Mouse (Mus musculus) hindbrain, postnatal 0 days (tissue): ENCODE results near the gene 4933405L10Rik. TPM values are rescaled to one million over a fixed set of nuclear protein-coding genes. Genes with fewer than 3 reads are reported as not detected.
A peak's percentile ranks its signal among the peaks of the same experiment; 100 is the strongest.

Source experiments
- ATAC-seq: fragments of 200-750 bp; cut with Nextera tagmentation; 2 replicates; pipeline ENCODE4 v1.8.0; 2017; ENCODE audit warnings: mild to moderate bottlenecking, moderate TSS enrichment, moderate library complexity
- DNase-seq: peaks from one replicate; pipeline ENCODE4 v3.0.0-alpha.2; 2015; ENCODE audit warnings: low spot score
- H3K27ac ChIP-seq: fragments of 300-500 bp; sonication (generic); 2 replicates; pipeline ENCODE4 v1.5.1; 2014; ENCODE audit warnings: mild to moderate bottlenecking
- H3K27me3 ChIP-seq: fragments of 300-500 bp; sonication (generic); 2 replicates; pipeline ENCODE4 v1.6.1; 2014; ENCODE audit warnings: low read length, mixed read lengths; ENCODE audit not compliant: insufficient read depth
- H3K36me3 ChIP-seq: fragments of 300-500 bp; sonication (generic); 2 replicates; pipeline ENCODE4 v1.6.1; 2014; ENCODE audit warnings: low read length, mixed read lengths; ENCODE audit not compliant: insufficient read depth
- H3K4me1 ChIP-seq: fragments of 300-500 bp; sonication (generic); 2 replicates; pipeline ENCODE4 v1.6.1; 2014; ENCODE audit warnings: antibody characterized with exemption, low read length, mixed read lengths; ENCODE audit not compliant: insufficient read depth
- H3K4me2 ChIP-seq: fragments of 300-500 bp; sonication (generic); 2 replicates; pipeline ENCODE4 v1.6.1; 2014; ENCODE audit warnings: low read depth, mild to moderate bottlenecking, low read length, moderate library complexity, mixed read lengths
- H3K4me3 ChIP-seq: fragments of 300-500 bp; sonication (generic); 2 replicates; pipeline ENCODE4 v1.5.1; 2014; ENCODE audit warnings: low read length
- H3K9ac ChIP-seq: fragments of 300-500 bp; sonication (generic); replicated peaks from 2 replicates; pipeline ENCODE4 v1.6.1; 2014; ENCODE audit warnings: mild to moderate bottlenecking, low read length, moderate library complexity, mixed read lengths
- H3K9me3 ChIP-seq: fragments of 300-500 bp; sonication (generic); 2 replicates; pipeline ENCODE4 v1.6.1; 2016; ENCODE audit warnings: low read length, mixed read lengths
- CTCF ChIP-seq: IDR thresholded peaks from 2 replicates; pipeline ENCODE4 v1.5.1; 2016; ENCODE audit warnings: antibody characterized with exemption, control low read depth, low read depth
- WGBS: fragments of 180-500 bp; shearing (Covaris S2); extraction: QIAGEN DNeasy Blood & Tissue Kit; methylation state at CpG from one replicate; pipeline ENCODE4 v1.1.7; 2014; 5-methylcytosine and 5-hydroxymethylcytosine counted together
- polyA plus RNA-seq: library from polyadenylated mRNA; unstranded; fragments of >200 nt; fragmentation: Nextera tagmentation; extraction: Ambion mirVana; gene quantifications from 2 replicates; pipeline ENCODE4 v1.2.1, GENCODE M21; 2015
- total RNA-seq: library from RNA; depleted of rRNA; stranded (reverse); fragments of >200 nt; gene quantifications from 2 replicates; pipeline ENCODE4 v1.2.3, GENCODE M21; 2014

The 4933405L10Rik gene
- total and polyA plus RNA-seq, 2 experiments from 2014 or later = 0.38 TPM; not detected in 1

- H3K9me3 ChIP-seq = no peaks in the 10 kb centered on the region
- ATAC-seq (no peak), DNase-seq (no peak)
- H3K4me2 ChIP-seq = no peak overlapping the region
- peaks cover 13% of the 10 kb centered on the region; the same call in 1 of the 2 replicates for H3K4me1 ChIP-seq
- no peak overlapping the region for H3K9ac ChIP-seq
- H3K36me3 ChIP-seq = 0 out of 2 replicates have a peak, but pooled peaks cover 4% of the 10 kb centered on the region
- no peak overlapping the region; the same call in 1 of the 2 replicates for H3K27ac ChIP-seq
- no peak overlapping the region for H3K4me3 ChIP-seq
- TF ChIP-seq CTCF = no peak
- H3K27me3 ChIP-seq = no peaks in the 10 kb centered on the region
- WGBS = 96% methylated on average over 8 of the region's 8 CpGs
Observed at GRCm38 (mm10) chr8:105708675-105709074, 1.2 kb downstream of the 4933405L10Rik start.

DNA sequence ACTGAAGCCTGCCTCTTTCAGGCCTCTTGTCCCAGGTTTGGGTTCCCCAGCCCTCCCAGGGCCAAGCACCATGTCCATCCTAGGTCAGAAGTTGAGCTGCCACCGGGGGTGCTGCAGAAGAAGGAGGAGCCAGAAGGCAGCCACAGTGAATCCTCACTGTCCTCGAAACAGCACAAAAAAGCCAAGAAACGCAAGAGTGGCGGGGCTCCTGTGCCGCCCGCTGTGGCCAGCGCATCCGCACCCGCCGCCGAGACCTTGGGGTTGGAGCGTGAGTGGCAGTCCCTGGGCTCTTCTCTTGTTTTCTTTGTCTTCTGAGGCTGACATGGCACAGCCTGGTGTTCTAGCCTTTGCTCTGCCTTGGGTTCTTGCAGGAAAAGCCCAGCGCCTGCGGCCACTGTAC is 1.9 kb downstream of the 4933405L10Rik start:
- DNase-seq (no peak), ATAC-seq (no peak)
- H3K9ac ChIP-seq = no peak overlapping the region
- H3K27ac ChIP-seq = no peak overlapping the region
- H3K27me3 ChIP-seq = no peaks in the 10 kb centered on the region
- H3K4me2 ChIP-seq = no peak overlapping the region
- peaks cover 13% of the 10 kb centered on the region; the same call in 1 of the 2 replicates for H3K4me1 ChIP-seq
- H3K4me3 ChIP-seq = no peak overlapping the region
- no peak for TF ChIP-seq CTCF
- WGBS = 77% methylated on average over 14 of the region's 14 CpGs
- H3K9me3 ChIP-seq = no peaks in the 10 kb centered on the region
- 0 out of 2 replicates have a peak, but pooled peaks cover 3% of the 10 kb centered on the region for H3K36me3 ChIP-seq

GRCm38 (mm10) chr8:105712286-105712685 is 4.8 kb downstream of the 4933405L10Rik start:
- Histone ChIP-seq H3K27me3 (no peaks in the 10 kb centered on the region), H3K27ac (no peak overlapping the region), H3K4me2 (no peak overlapping the region), H3K4me1 (peaks cover 5% of the 10 kb centered on the region; the same call in 1 of the 2 replicates), H3K9ac (no peak overlapping the region), H3K9me3 (no peaks in the 10 kb centered on the region), H3K36me3 (peaks cover 7% of the 10 kb centered on the region; the same call in 1 of the 2 replicates), H3K4me3 (no peak overlapping the region)
- WGBS = 77% methylated on average over 3 of the region's 3 CpGs
- ATAC-seq (no peak), DNase-seq (no peak)
- no peak for TF ChIP-seq CTCF

DNA sequence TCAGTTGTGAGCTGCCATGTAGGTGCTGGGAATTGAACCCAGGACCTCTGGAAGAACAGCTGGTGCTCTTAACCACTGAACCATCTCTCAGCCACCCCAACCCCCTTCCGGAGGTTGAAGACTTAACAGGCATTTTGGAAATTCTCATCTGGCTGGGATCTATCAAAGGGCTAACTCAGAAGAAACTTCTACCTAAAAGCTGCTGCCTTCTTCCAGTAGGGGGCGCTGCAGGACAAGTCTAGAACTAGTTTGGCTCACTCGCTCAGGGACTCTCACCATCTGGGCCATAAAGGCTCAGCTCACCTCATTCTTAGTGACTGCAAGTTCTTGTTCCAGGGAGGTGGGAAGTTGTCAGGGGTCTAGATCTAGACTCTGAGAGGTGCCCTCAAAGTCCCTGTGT is 6.7 kb downstream of the 4933405L10Rik start:
- DNase-seq (peak; percentile 92), ATAC-seq (peak; percentile 52)
- Histone ChIP-seq H3K9ac (no peak overlapping the region), H3K4me1 (no peaks in the 10 kb centered on the region), H3K4me2 (no peak overlapping the region), H3K27ac (no peak overlapping the region), H3K4me3 (no peak overlapping the region), H3K36me3 (peaks cover 8% of the 10 kb centered on the region; the same call in 1 of the 2 replicates), H3K9me3 (no peaks in the 10 kb centered on the region), H3K27me3 (no peaks in the 10 kb centered on the region)
- TF ChIP-seq CTCF = peak; percentile 88
- WGBS = 12% methylated on average over 3 of the region's 3 CpGs

DNA sequence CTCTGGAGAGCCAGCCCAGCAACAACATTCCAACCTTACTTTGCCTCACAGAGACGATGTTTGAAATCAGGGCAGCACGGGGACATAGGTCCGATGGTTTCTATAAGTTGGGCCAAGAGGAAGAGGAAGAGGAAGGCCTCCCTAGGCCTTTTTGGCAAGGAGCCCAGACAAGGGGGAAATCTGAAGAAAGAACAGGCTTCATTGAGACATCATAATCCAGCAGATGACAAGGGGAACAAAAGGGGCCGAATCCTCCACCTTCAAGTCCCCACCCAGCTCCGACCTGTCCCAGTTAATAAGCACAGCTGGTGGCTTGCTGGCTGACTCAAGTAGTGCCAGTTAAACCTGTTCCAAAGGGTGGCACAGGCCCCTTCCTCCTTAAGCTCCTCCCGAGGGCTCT is 7.6 kb downstream of the 4933405L10Rik start:
- ATAC-seq (no peak), DNase-seq (no peak)
- Histone ChIP-seq H3K9me3 (no peaks in the 10 kb centered on the region), H3K9ac (no peak overlapping the region), H3K4me1 (no peaks in the 10 kb centered on the region), H3K27me3 (no peaks in the 10 kb centered on the region), H3K36me3 (peaks cover 8% of the 10 kb centered on the region; the same call in 1 of the 2 replicates), H3K4me3 (no peak overlapping the region), H3K4me2 (no peak overlapping the region), H3K27ac (no peak overlapping the region)
- 49% methylated on average over 6 of the region's 6 CpGs for WGBS
- no peak for TF ChIP-seq CTCF

DNA sequence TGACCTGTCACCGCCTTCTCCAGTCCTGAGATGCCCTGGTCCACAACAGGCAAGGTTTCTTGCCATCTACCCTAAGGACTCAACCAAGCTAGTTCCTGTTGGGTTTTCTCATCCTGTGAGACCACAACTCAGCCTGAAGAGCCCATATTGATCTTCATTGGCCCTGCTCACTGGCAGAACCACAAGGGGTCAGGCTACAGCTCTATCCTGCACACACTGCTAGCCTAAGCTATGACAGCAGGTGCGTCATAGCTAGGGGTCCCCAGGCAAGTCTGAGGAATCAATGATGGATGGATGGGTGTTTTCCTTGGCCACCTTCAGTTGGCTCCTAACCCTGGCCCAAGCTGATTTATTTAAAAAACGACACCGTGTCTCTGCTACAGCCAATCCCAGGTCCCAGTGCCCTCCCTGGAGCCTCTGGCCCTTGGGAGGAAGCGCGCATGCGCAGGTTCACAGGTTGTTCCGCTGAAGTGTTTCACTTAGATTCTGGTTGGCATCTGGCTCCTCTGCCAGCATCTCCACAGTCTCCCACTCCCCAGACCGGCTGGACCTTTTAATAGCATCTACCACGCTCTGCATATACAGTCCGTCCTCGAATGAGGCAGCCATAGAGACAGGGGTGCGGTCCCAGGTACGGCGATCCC is 9.0 kb downstream of the 4933405L10Rik start:
- Histone ChIP-seq H3K4me2 (no peak overlapping the region), H3K4me3 (no peak overlapping the region), H3K27me3 (no peaks in the 10 kb centered on the region), H3K9ac (no peak overlapping the region), H3K9me3 (no peaks in the 10 kb centered on the region), H3K36me3 (peaks cover 8% of the 10 kb centered on the region; the same call in 1 of the 2 replicates), H3K4me1 (no peaks in the 10 kb centered on the region), H3K27ac (no peak overlapping the region)
- WGBS = 96% methylated on average over 15 of the region's 15 CpGs
- no peak for DNase-seq
- no peak for ATAC-seq
- TF ChIP-seq CTCF = peak; percentile 25; the same call in 1 of the 2 replicates

DNA sequence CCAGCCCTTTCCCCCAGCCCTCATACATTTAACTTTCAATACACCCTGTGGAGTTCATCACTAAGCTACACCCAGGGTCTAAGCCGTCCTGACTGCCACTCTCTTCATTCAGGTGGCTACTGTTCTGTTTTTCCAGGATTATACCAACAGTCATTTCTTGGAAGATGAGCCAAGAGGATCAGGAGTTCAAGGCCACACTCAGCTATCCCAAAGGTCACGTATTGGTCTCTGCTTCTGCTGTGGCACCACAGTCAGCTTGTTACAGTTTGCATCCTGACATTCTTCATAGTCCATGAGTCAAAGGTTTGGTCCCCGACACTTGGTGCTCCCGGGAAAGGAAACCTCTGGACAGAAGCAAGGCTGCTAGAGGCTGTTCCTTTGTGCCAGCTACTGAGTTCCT is 12.2 kb downstream of the 4933405L10Rik start:
- DNase-seq (no peak), ATAC-seq (no peak)
- H3K9ac ChIP-seq = no peak overlapping the region
- TF ChIP-seq CTCF = no peak
- H3K27me3 ChIP-seq = no peaks in the 10 kb centered on the region
- H3K9me3 ChIP-seq = no peaks in the 10 kb centered on the region
- H3K27ac ChIP-seq = no peak overlapping the region
- H3K4me1 ChIP-seq = no peaks in the 10 kb centered on the region
- no peak overlapping the region for H3K4me2 ChIP-seq
- 90% methylated on average over 4 of the region's 4 CpGs for WGBS
- H3K36me3 ChIP-seq = peaks cover 16% of the 10 kb centered on the region; the same call in 1 of the 2 replicates
- H3K4me3 ChIP-seq = no peak overlapping the region
